Mouse (Mus musculus): ENCODE measurements around the gene Aldh1l2.

DNA sequence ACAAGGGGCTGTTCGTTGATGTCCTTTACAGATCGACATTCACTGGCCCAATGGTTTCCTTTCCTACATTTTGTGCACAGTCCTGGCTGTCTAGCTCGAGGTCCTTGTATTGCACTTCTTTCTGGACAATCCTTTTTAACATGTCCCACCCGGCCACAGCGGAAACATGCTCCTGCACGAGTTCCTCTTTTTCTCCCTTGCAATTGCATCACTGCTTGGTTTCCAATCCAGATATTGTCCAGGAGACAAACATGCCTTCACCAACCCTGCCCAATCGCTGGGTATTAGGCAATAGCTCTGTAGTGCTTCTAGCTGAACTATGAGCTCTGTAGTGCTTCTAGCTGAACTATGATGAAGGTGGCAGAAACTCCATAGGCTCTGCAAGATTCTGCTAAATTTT, 85.4 kb downstream of the Aldh1l2 start:
- TF ChIP-seq CTCF (IDR thresholded peaks at IDR 0.05; ENCODE audit: control insufficient read depth, insufficient read depth, insufficient replicate concordance, low read depth, low read length) (no peak), POLR2A (IDR thresholded peaks at IDR 0.05; ENCODE audit: control insufficient read depth, low read depth, low read length) (no peak)
